Mouse (Mus musculus): ENCODE results near the gene Ly6g6d.

DNA sequence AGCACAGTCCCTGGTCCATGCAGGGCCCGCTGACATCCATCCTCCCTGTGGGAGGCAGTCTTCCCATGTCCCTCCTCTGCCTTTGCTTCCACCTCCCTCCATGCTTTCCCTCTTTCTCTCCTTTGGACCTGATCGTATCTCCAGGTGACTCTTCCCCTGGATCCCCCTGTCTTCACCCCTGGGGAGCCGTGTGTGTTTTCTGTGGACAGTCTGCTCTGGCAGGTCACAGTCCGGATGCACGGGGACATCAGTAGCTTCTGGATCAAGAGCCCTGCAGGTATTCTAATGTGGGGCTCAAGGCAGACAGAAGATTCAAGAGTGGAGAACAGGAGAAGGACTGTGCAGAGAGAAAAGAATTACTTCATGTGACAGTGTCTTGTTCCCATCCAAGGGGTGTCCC lies 54.6 kb downstream of the Ly6g6d start:
- no peak for TF ChIP-seq POLR2A (IDR thresholded peaks at IDR 0.05; ENCODE audit: borderline replicate concordance, extremely low read depth, insufficient read depth, insufficient read length, poor library complexity, severe bottlenecking)
- TF ChIP-seq CTCF (IDR thresholded peaks at IDR 0.05; ENCODE audit: borderline replicate concordance, extremely low read depth, insufficient read depth, insufficient read length): no peak

Measured in brain, embryonic 14.5 days (tissue).